Mouse (Mus musculus) mouse embryonic stem cell (cell line): ENCODE results near the gene Chchd5.

ENCODE experiments used
- in situ Hi-C, 2 experiments: fragments of 300-500 bp; cut with MboI; formaldehyde crosslinking; loops; 1 replicate in 1 of 2; 3 replicates in 1 of 2; pipeline ENCODE4 v1.14.3; 2019 to 2020; ENCODE audit warnings: low sequenced_read_pairs in 2 of 2, low pct_unique_long_range_greater_than_20kb in 1 of 2, mixed read lengths in 1 of 2; ENCODE audit not compliant: unreplicated experiment in 1 of 2

Gene Chchd5

GRCm38 (mm10) chr2:129139906-129140305 is 10.4 kb downstream of the Chchd5 start:
- in situ Hi-C loops: no loop called here

- in situ Hi-C loops: no loop called here
These were observed 19.3 kb downstream of the Chchd5 start for GRCm38 (mm10) chr2:129148836-129149235.

GRCm38 (mm10) chr2:129150386-129150785 is 20.9 kb downstream of the Chchd5 start:
- in situ Hi-C loops: loop anchor here in 1 of 2 experiments (25.0 kb wide), 1 partner anchor 262 kb away; no protein-coding TSS in a partner anchor

GRCm38 (mm10) chr2:129151111-129151510 is 21.6 kb downstream of the Chchd5 start:
- in situ Hi-C loops: loop anchor here in 1 of 2 experiments (25.0 kb wide), 1 partner anchor 261 kb away; no protein-coding TSS in a partner anchor

- in situ Hi-C loops: loop anchor here in 1 of 2 experiments (25.0 kb wide), 1 partner anchor 260 kb away; no protein-coding TSS in a partner anchor
These were observed 23.3 kb downstream of the Chchd5 start for GRCm38 (mm10) chr2:129152751-129153150.

GRCm38 (mm10) chr2:129164815-129165214 is 35.3 kb downstream of the Chchd5 start:
- in situ Hi-C loops: loop anchor here in 1 of 2 experiments (25.0 kb wide), 1 partner anchor 247 kb away; no protein-coding TSS in a partner anchor

- in situ Hi-C loops: loop anchor here in 1 of 2 experiments (25.0 kb wide), 1 partner anchor 246 kb away; no protein-coding TSS in a partner anchor
These were observed 37.3 kb downstream of the Chchd5 start for GRCm38 (mm10) chr2:129166466-129167463.

GRCm38 (mm10) chr2:129173386-129173785 is 43.9 kb downstream of the Chchd5 start:
- in situ Hi-C loops: loop anchor here in 1 of 2 experiments (25.0 kb wide), 1 partner anchor 239 kb away; no protein-coding TSS in a partner anchor

- in situ Hi-C loops: loop anchor here in 1 of 2 experiments (25.0 kb wide), 1 partner anchor 238 kb away; no protein-coding TSS in a partner anchor
These were observed 45.0 kb downstream of the Chchd5 start for GRCm38 (mm10) chr2:129174474-129174873.

- in situ Hi-C loops: loop anchor here in 1 of 2 experiments (5.0 kb wide), 1 partner anchor 82 kb away; no protein-coding TSS in a partner anchor
These were observed 46.1 kb downstream of the Chchd5 start for GRCm38 (mm10) chr2:129175636-129176035.

GRCm38 (mm10) chr2:129176676-129177420 is 47.3 kb downstream of the Chchd5 start:
- in situ Hi-C loops: loop anchor here in 1 of 2 experiments (5.0 kb wide), 1 partner anchor 80 kb away; no protein-coding TSS in a partner anchor

GRCm38 (mm10) chr2:129177661-129178060 is 48.2 kb downstream of the Chchd5 start:
- in situ Hi-C loops: loop anchor here in 1 of 2 experiments (5.0 kb wide), 1 partner anchor 80 kb away; no protein-coding TSS in a partner anchor

GRCm38 (mm10) chr2:129178182-129178908 is 48.8 kb downstream of the Chchd5 start:
- in situ Hi-C loops: loop anchor here in 1 of 2 experiments (5.0 kb wide), 1 partner anchor 79 kb away; no protein-coding TSS in a partner anchor

- in situ Hi-C loops: loop anchor here in 1 of 2 experiments (5.0 kb wide), 1 partner anchor 77 kb away; no protein-coding TSS in a partner anchor
These were observed 50.7 kb downstream of the Chchd5 start for GRCm38 (mm10) chr2:129179946-129180853.

GRCm38 (mm10) chr2:129181509-129181908 is 52.0 kb downstream of the Chchd5 start:
- in situ Hi-C loops: no loop called here

- in situ Hi-C loops: no loop called here
These were observed 52.9 kb downstream of the Chchd5 start for GRCm38 (mm10) chr2:129182412-129182811.
